Mouse (Mus musculus) cortical plate, adult 2 months (tissue): ENCODE measurements around the gene Slc26a3. TPM values are rescaled to one million over a fixed set of nuclear protein-coding genes. Genes with fewer than 3 reads are reported as not detected.

Experiments used
- H3K27ac ChIP-seq: fragments of 200-500 bp; 2 replicates; pipeline ENCODE4 v1.5.1; 2012; ENCODE audit warnings: low read length, control low read depth, inconsistent platforms; ENCODE audit not compliant: insufficient read depth
- H3K4me1 ChIP-seq: fragments of 200-500 bp; 2 replicates; pipeline ENCODE4 v1.6.1; 2011; ENCODE audit warnings: low read length; ENCODE audit not compliant: control insufficient read depth, insufficient read depth
- H3K4me3 ChIP-seq: fragments of 200-500 bp; 2 replicates; pipeline ENCODE4 v1.5.1; 2011; ENCODE audit warnings: mild to moderate bottlenecking, low read length, control low read depth; ENCODE audit not compliant: insufficient read depth
- CTCF ChIP-seq: fragments of 200-500 bp; IDR thresholded peaks from 2 replicates; pipeline ENCODE4 v1.5.1; 2011; ENCODE audit warnings: mild to moderate bottlenecking, control low read depth, low read length; ENCODE audit not compliant: insufficient read depth; ENCODE audit errors: extremely low read depth
- POLR2A ChIP-seq: fragments of 200-500 bp; IDR thresholded peaks from 2 replicates; pipeline ENCODE4 v1.6.1; 2011; ENCODE audit warnings: mild to moderate bottlenecking, low read length, control low read depth; ENCODE audit not compliant: insufficient read depth; ENCODE audit errors: extremely low read depth
- polyA plus RNA-seq: library from polyadenylated mRNA; depleted of rRNA; stranded (reverse); fragments of >200 nt; gene quantifications from 2 replicates; pipeline ENCODE4 v1.2.3, GENCODE M21; 2012; rRNA removed

The Slc26a3 gene
- polyA plus RNA-seq, 1 experiment, result 0.06 TPM

DNA sequence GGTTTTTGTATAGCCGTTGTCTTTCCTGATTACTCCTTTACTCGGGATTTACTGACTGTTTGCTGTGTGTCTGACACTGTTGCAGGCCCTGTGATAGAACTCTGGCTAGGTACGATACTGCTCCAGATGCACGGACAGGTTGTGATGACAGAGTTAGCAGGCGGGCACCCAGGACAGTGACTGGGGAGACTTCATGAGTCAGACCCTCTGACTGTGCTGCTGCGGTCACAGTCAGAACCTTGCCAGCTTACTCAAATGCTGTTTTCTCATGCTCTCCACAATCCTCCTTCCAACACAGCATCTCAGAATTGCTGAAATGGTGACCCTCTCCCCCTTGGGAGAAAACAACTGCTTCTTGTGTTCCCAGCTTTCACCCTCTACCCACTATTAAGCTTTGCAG is 117.8 kb downstream of the Slc26a3 start:
- no peak overlapping the region for H3K27ac ChIP-seq
- TF ChIP-seq POLR2A (no peak), CTCF (no peak)
- no peak overlapping the region for H3K4me3 ChIP-seq
- no peaks in the 10 kb centered on the region; the same call in 1 of the 2 replicates for H3K4me1 ChIP-seq

DNA sequence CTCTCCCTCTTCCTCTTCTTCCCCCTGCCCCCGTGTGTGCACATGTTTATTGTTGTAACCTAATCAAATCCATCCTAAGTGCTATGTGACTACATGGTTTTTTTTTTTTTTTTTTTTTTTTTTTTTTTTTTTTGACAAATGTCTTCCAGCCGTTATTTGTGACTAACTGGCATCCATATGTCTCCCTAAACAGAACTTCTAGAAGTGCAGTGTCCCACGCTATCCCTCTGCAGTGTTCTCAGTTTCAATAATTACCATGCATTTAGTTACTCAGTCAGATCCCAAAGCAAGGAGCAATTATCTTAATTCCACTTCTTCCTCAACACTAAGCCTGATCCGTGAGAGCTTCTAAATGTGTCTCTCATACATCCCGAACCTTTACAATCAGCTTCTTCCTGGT is 120.5 kb downstream of the Slc26a3 start:
- no peaks in the 10 kb centered on the region; the same call in 1 of the 2 replicates for H3K4me1 ChIP-seq
- TF ChIP-seq CTCF, result no peak
- TF ChIP-seq POLR2A, result no peak
- H3K4me3 ChIP-seq, result no peak overlapping the region
- no peak overlapping the region for H3K27ac ChIP-seq

DNA sequence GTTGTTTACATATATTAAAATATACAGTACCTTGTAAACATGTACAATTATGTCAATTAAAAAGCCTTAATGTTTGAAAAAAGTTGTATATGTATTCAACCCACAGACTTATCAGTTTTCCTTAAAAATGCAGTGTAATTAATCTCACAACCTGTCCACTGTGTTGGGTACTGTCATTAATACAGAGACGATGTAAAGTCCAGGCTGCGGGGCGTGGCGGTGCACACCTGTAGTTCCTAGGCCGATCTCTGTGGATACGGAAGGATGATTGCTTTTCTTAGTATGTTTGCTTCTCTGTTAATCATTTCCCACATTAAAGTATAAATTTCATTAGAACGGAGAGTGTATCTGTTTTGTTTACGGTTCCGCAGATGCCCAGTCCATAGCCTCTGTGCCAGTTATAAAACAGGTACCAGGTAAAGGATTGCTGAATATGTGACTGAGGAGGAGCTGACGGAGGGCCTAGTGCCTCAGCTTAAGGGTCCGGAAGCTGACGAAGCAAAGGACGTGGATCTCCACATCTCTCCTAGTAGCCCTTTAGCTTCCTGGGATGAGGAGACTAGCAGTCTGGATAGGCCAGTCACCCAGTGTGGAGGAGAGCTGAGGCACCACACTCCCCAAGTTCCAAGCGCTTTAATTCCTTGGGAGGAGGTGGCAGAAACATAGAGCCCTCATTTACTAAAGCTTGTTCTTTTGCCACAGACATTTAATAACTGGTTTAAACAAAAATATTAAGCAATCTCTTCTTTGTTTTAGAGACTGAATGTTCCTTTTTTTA is 122.2 kb downstream of the Slc26a3 start:
- no peaks in the 10 kb centered on the region; the same call in 1 of the 2 replicates for H3K4me1 ChIP-seq
- TF ChIP-seq POLR2A (no peak), CTCF (no peak)
- no peak overlapping the region for H3K4me3 ChIP-seq
- no peak overlapping the region for H3K27ac ChIP-seq

DNA sequence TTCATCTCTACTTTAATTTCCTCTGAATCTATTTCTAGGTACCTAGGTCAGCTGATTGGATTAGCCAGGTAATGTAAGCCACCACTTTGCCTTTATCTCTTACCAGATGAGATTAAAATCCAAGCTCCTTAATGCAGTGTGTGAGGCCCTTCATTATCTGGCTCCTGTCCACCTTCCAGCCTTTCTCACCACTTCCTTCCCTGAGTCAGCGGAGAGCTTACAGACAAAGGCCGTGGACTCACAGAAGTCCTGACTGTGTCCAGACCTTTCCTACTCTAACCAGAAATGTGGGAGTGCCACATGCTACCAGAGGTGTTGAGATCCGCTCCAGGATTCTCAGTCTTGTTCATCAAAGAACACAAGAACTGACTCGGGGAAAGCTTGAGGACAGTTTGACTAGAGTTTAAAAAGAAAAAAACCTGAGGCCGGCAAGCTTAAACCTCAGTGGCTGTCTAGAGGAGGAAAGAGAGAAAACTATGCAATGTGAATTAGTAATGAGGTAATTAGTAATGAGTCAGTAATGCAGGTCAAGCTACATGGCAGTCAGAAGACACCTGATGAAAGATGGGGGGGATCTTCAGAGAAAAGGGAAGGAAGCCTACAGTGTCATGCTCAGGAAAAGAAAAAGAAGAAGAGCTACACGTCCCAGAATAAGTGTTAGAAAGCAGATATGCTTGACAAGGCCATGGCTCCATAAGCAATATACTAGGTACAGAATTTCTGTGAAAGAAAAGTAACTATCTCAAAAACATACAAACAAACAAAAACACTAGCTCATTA is 123.2 kb downstream of the Slc26a3 start:
- no peak for TF ChIP-seq POLR2A
- no peak for TF ChIP-seq CTCF
- Histone ChIP-seq H3K4me1 (no peaks in the 10 kb centered on the region; the same call in 1 of the 2 replicates), H3K4me3 (no peak overlapping the region), H3K27ac (no peak overlapping the region)

DNA sequence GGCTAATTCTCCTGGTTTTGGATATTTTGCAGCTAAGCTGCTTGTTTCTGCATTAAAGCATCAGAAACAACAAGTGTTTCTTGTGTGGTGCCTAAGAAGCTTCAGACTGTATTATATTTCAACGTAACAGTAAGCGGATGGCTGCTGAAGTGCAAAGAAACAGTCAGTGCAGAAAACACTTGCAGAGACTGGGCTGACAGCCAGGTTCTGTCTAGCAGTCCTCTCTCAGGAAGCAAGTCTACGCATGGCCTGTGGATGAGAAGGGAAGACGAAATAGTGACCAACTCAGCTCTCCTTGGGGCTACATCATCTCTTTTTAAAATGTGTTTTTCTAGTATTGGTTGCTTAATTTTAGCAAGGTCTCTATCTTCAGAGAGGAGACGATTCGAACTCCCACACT is 129.4 kb downstream of the Slc26a3 start:
- no peak for TF ChIP-seq CTCF
- TF ChIP-seq POLR2A, result no peak

DNA sequence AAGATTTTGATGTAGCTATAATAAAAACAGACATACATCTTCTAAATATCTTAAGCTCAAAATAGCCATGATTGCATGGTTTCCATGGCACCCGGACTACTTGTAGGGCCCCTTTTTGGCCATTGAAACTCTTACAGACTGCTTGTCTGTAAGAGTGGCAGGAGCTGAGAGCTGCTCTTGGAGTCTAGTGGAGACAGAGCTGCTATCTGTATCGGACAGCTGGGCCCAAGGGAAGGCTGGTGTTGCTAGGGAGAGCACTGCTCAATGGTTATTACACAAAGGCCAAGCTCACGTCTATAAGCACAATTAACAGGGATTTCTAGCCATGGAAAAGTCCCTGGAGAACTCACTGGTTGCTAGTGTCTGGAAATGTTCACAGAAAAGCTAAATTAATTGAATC is 130.7 kb downstream of the Slc26a3 start:
- Histone ChIP-seq H3K4me3 (no peak overlapping the region), H3K4me1 (0 out of 2 replicates have a peak, but pooled peaks cover 1% of the 10 kb centered on the region), H3K27ac (no peak overlapping the region)
- TF ChIP-seq CTCF (no peak), POLR2A (no peak)

More for the DNA sequence above, 129.4 kb downstream of the Slc26a3 start:
- 0 out of 2 replicates have a peak, but pooled peaks cover 1% of the 10 kb centered on the region for H3K4me1 ChIP-seq
- no peak overlapping the region for H3K4me3 ChIP-seq
- no peak overlapping the region; the same call in 1 of the 2 replicates for H3K27ac ChIP-seq

Other genes starting within 250 kb of the Slc26a3 start
- not detected in 2 replicates for gene Gm6993, start 150.1 kb upstream of the Slc26a3 start, polyA plus RNA-seq
- gene Lamb1, start 125.6 kb upstream of the Slc26a3 start, polyA plus RNA-seq, result 4.2 and 4.4 TPM in 2 replicates
- gene Dld, start 39.4 kb upstream of the Slc26a3 start, polyA plus RNA-seq, result 81.8 and 82.3 TPM in 2 replicates
- 10.0 and 10.7 TPM in 2 replicates for gene Cbll1, start 108.7 kb downstream of the Slc26a3 start, polyA plus RNA-seq
- gene Slc26a4, start 169.1 kb downstream of the Slc26a3 start, polyA plus RNA-seq, result 3.5 and 4.5 TPM in 2 replicates
- gene Bcap29, start 243.8 kb downstream of the Slc26a3 start, polyA plus RNA-seq, result 40.4 and 43.3 TPM in 2 replicates